Mouse (Mus musculus) brown adipose tissue, adult 24 weeks (tissue): ENCODE results near the gene Snd1. TPM values are rescaled to one million over a fixed set of nuclear protein-coding genes. Genes with fewer than 3 reads are reported as not detected.

Source experiments
- H3K27ac ChIP-seq: fragments of 200-500 bp; replicated peaks from 2 replicates; pipeline ENCODE4 v1.5.1; 2012; ENCODE audit warnings: low read depth, mild to moderate bottlenecking, low read length
- H3K4me1 ChIP-seq: fragments of 200-500 bp; 2 replicates; pipeline ENCODE4 v1.6.1; 2012; ENCODE audit warnings: low read length, mixed read lengths; ENCODE audit not compliant: control insufficient read depth, insufficient read depth, insufficient read length
- H3K4me3 ChIP-seq: fragments of 200-500 bp; 2 replicates; pipeline ENCODE4 v1.5.1; 2012; ENCODE audit warnings: low read depth, mild to moderate bottlenecking, low read length, moderate library complexity; ENCODE audit not compliant: insufficient read depth
- polyA plus RNA-seq: library from polyadenylated mRNA; stranded (reverse); fragments of >200 nt; gene quantifications from 2 replicates; pipeline ENCODE4 v1.2.4, GENCODE M21; 2012; ENCODE audit not compliant: missing spikeins, insufficient read depth, insufficient read length

Gene Snd1
- polyA plus RNA-seq, 1 experiment = 25.4 TPM

- H3K27ac ChIP-seq = no peak overlapping the region
- peaks cover 15% of the 10 kb centered on the region; the same call in 1 of the 2 replicates for H3K4me1 ChIP-seq
- no peak overlapping the region for H3K4me3 ChIP-seq
These were observed 392.7 kb downstream of the Snd1 start for GRCm38 (mm10) chr6:28867516-28868251.

- Histone ChIP-seq H3K4me1 (peaks cover 4% of the 10 kb centered on the region; the same call in 1 of the 2 replicates), H3K27ac (no peak overlapping the region), H3K4me3 (no peak overlapping the region)
These were observed 396.9 kb downstream of the Snd1 start for GRCm38 (mm10) chr6:28871725-28872420.

GRCm38 (mm10) chr6:28872421-28872795 is 397.5 kb downstream of the Snd1 start:
- peaks cover 4% of the 10 kb centered on the region; the same call in 1 of the 2 replicates for H3K4me1 ChIP-seq
- no peak overlapping the region for H3K27ac ChIP-seq
- no peak overlapping the region for H3K4me3 ChIP-seq

- H3K27ac ChIP-seq = no peak overlapping the region
- H3K4me1 ChIP-seq = peaks cover 4% of the 10 kb centered on the region; the same call in 1 of the 2 replicates
These were observed 399.1 kb downstream of the Snd1 start for GRCm38 (mm10) chr6:28874053-28874452.

GRCm38 (mm10) chr6:28874759-28875158 is 399.8 kb downstream of the Snd1 start:
- Histone ChIP-seq H3K27ac (no peak overlapping the region), H3K4me1 (peaks cover 8% of the 10 kb centered on the region), H3K4me3 (no peak overlapping the region)

More at GRCm38 (mm10) chr6:28874053-28874452, 399.1 kb downstream of the Snd1 start:
- H3K4me3 ChIP-seq = no peak overlapping the region

GRCm38 (mm10) chr6:28875333-28875732 is 400.4 kb downstream of the Snd1 start:
- H3K27ac ChIP-seq = no peak overlapping the region
- H3K4me3 ChIP-seq = no peak overlapping the region
- H3K4me1 ChIP-seq = peaks cover 8% of the 10 kb centered on the region

GRCm38 (mm10) chr6:28876492-28876891 is 401.6 kb downstream of the Snd1 start:
- H3K27ac ChIP-seq = no peak overlapping the region
- no peak overlapping the region for H3K4me3 ChIP-seq
- H3K4me1 ChIP-seq = peaks cover 6% of the 10 kb centered on the region

- Histone ChIP-seq H3K27ac (no peak overlapping the region), H3K4me1 (peaks cover 4% of the 10 kb centered on the region), H3K4me3 (no peak overlapping the region)
These were observed 403.2 kb downstream of the Snd1 start for GRCm38 (mm10) chr6:28877945-28878666.

GRCm38 (mm10) chr6:28879315-28879714 is 404.4 kb downstream of the Snd1 start:
- H3K27ac ChIP-seq = no peak overlapping the region
- H3K4me3 ChIP-seq = no peak overlapping the region
- H3K4me1 ChIP-seq = peaks cover 4% of the 10 kb centered on the region

GRCm38 (mm10) chr6:28880909-28881308 is 406.0 kb downstream of the Snd1 start:
- Histone ChIP-seq H3K27ac (no peak overlapping the region), H3K4me3 (no peak overlapping the region), H3K4me1 (peaks cover 4% of the 10 kb centered on the region)

- no peak overlapping the region for H3K27ac ChIP-seq
- H3K4me3 ChIP-seq = no peak overlapping the region
- peaks cover 4% of the 10 kb centered on the region for H3K4me1 ChIP-seq
These were observed 408.6 kb downstream of the Snd1 start for GRCm38 (mm10) chr6:28883518-28883917.

GRCm38 (mm10) chr6:28886724-28887440 is 411.9 kb downstream of the Snd1 start:
- H3K4me1 ChIP-seq = peaks cover 6% of the 10 kb centered on the region
- no peak overlapping the region for H3K4me3 ChIP-seq
- no peak overlapping the region for H3K27ac ChIP-seq

- Histone ChIP-seq H3K4me1 (peaks cover 9% of the 10 kb centered on the region), H3K27ac (no peak overlapping the region), H3K4me3 (no peak overlapping the region)
These were observed 415.5 kb downstream of the Snd1 start for GRCm38 (mm10) chr6:28890426-28890825.

- Histone ChIP-seq H3K27ac (no peak overlapping the region), H3K4me1 (peaks cover 11% of the 10 kb centered on the region), H3K4me3 (no peak overlapping the region)
These were observed 416.5 kb downstream of the Snd1 start for GRCm38 (mm10) chr6:28891480-28891879.
